Mouse (Mus musculus) 416B (cell line): ENCODE results near the gene Pla2g12a.
A peak's percentile ranks its signal among the peaks of the same experiment; 100 is the strongest.

Experiments
- DNase-seq: peaks from one replicate; pipeline ENCODE4 v3.0.0; 2011; ENCODE audit warnings: low read depth

Pla2g12a gene

GRCm38 (mm10) chr3:129901271-129901809, 22.9 kb downstream of the Pla2g12a start, which contains the start of gene Casp6:
Gene Casp6, plus strand, starts transcription at chr3:129901425.
- DNase-seq, result peak; percentile 88

- DNase-seq, result no peak
Measured at GRCm38 (mm10) chr3:129903369-129903768, 25.0 kb downstream of the Pla2g12a start.

GRCm38 (mm10) chr3:129903866-129904265, 25.5 kb downstream of the Pla2g12a start:
- no peak for DNase-seq

GRCm38 (mm10) chr3:129904381-129905132, 26.2 kb downstream of the Pla2g12a start:
- peak; percentile 67 for DNase-seq

GRCm38 (mm10) chr3:129912025-129912424, 33.6 kb downstream of the Pla2g12a start:
- DNase-seq, result no peak

GRCm38 (mm10) chr3:129913241-129913640, 34.8 kb downstream of the Pla2g12a start:
- DNase-seq, result no peak

GRCm38 (mm10) chr3:129917424-129917823, 39.0 kb downstream of the Pla2g12a start:
- DNase-seq, result no peak

- DNase-seq, result peak; percentile 63
Measured at GRCm38 (mm10) chr3:129918434-129918833, 40.0 kb downstream of the Pla2g12a start.

GRCm38 (mm10) chr3:129923581-129923980, 45.2 kb downstream of the Pla2g12a start:
- DNase-seq, result no peak

GRCm38 (mm10) chr3:129925861-129926260, 47.5 kb downstream of the Pla2g12a start:
- DNase-seq, result no peak

GRCm38 (mm10) chr3:129930213-129930778, 51.9 kb downstream of the Pla2g12a start:
- DNase-seq, result no peak

GRCm38 (mm10) chr3:129932443-129932842, 54.0 kb downstream of the Pla2g12a start:
- DNase-seq, result peak; percentile 67

- DNase-seq, result peak; percentile 29
Measured at GRCm38 (mm10) chr3:129936561-129936960, 58.2 kb downstream of the Pla2g12a start.

GRCm38 (mm10) chr3:129937848-129938247, 59.4 kb downstream of the Pla2g12a start:
- no peak for DNase-seq

GRCm38 (mm10) chr3:129939058-129939457, 60.7 kb downstream of the Pla2g12a start:
- DNase-seq, result no peak

GRCm38 (mm10) chr3:129940780-129941179, 62.4 kb downstream of the Pla2g12a start:
- DNase-seq, result no peak

GRCm38 (mm10) chr3:129941291-129941690, 62.9 kb downstream of the Pla2g12a start:
- DNase-seq, result no peak

- peak; percentile 38 for DNase-seq
Measured at GRCm38 (mm10) chr3:129943813-129944212, 65.4 kb downstream of the Pla2g12a start.
